In genomic region chr7:141462333-141462821, GRCm38 (mm10) we compare ENCODE assay signal across 8 mouse cellular contexts. TPM values are rescaled to one million over a fixed set of nuclear protein-coding genes. Genes with fewer than 3 reads are reported as not detected.
DNase-seq lines count a peak whose midpoint lies in the region; ATAC-seq and TF ChIP-seq lines count a peak whose summit lies in the region.

No protein-coding gene starts in this region.

- H3K4me1 ChIP-seq in intestine, postnatal 0 days (replicated peaks; ENCODE audit: control insufficient read depth, insufficient read depth, low read length), result no peaks in the 10 kb centered on the region

- H3K27me3 ChIP-seq in intestine, postnatal 0 days (replicated peaks; ENCODE audit: control insufficient read depth, insufficient read depth, low read length), result peaks cover 11% of the 10 kb centered on the region

- DNase-seq in heart, adult 11 months, result peak; percentile 97
- DNase-seq in heart, postnatal 4 days, result no peak
- peak; percentile 89 for DNase-seq in fat pad, adult 2 months (ENCODE audit: extremely low read depth, low read depth, low spot score)
- DNase-seq in lung, adult 18-20 months, result peak; percentile 89 to 93
- no peak for DNase-seq in thymus, postnatal 10 days (ENCODE audit: low spot score in 2 of 2)
- DNase-seq in right cerebral cortex, postnatal 14 days, result no peak

- TF ChIP-seq CTCF in intestine, postnatal 0 days (IDR thresholded peaks at IDR 0.05; ENCODE audit: low read depth), result no peak

- H3K36me3 ChIP-seq in intestine, postnatal 0 days (ENCODE audit: control insufficient read depth, insufficient read depth), result peaks cover 24% of the 10 kb centered on the region

- peak overlapping the region; percentile 89 for H3K4me2 ChIP-seq in intestine, postnatal 0 days (replicated peaks; ENCODE audit: low read depth)

- peak overlapping the region; percentile 66; the same call in 1 of the 2 replicates for H3K9ac ChIP-seq in intestine, postnatal 0 days (ENCODE audit: low read depth, low read length)

- H3K9me3 ChIP-seq in intestine, postnatal 0 days (ENCODE audit: control insufficient read depth), result no peaks in the 10 kb centered on the region

- peak overlapping the region; percentile 53 for H3K4me3 ChIP-seq in intestine, postnatal 0 days (ENCODE audit: low read depth, low read length)

- no peak for ATAC-seq in intestine, postnatal 0 days
- no peak for ATAC-seq in granulocyte monocyte progenitor cell, adult 5-6 weeks (replicated peaks; ENCODE audit: poor library complexity, severe bottlenecking)

- 19% methylated on average over 5 of the region's 5 CpGs for WGBS in intestine, postnatal 0 days

- 0 out of 2 replicates have a peak overlapping the region, but pooled peaks have one; percentile 57 for H3K27ac ChIP-seq in intestine, postnatal 0 days (ENCODE audit: low read depth, low read length)

RNA-seq across cellular contexts. Expression of gene Cracr2b, which starts 1.5 kb away (rescaled TPM):
- total RNA-seq in heart, postnatal 4 days (2021), result 10 to 100 TPM; 17.6 to 20.1 TPM
- 12.6 and 12.7 TPM in 2 replicates for polyA plus RNA-seq in intestine, postnatal 0 days (2015; fragmentation: Nextera tagmentation; extraction: Ambion mirVana)
- 15.8 and 21.3 TPM in 2 replicates for total RNA-seq in granulocyte monocyte progenitor cell, adult 5-6 weeks (2014; fragmentation: Nextera tagmentation)
- 14.9 and 15.8 TPM in 2 replicates for total RNA-seq in granulocyte monocyte progenitor cell, adult 5-6 weeks (2017)

RNA-seq across cellular contexts. Expression of gene Cd151, which starts 4.8 kb away (rescaled TPM):
- 100 to 1,000 TPM; 229 to 230 TPM for total RNA-seq in heart, postnatal 4 days (2021)
- polyA plus RNA-seq in intestine, postnatal 0 days (2015; fragmentation: Nextera tagmentation; extraction: Ambion mirVana), result 27.6 and 29.3 TPM in 2 replicates
- 19.2 and 20.0 TPM in 2 replicates for total RNA-seq in granulocyte monocyte progenitor cell, adult 5-6 weeks (2014; fragmentation: Nextera tagmentation)
- 18.4 and 20.4 TPM in 2 replicates for total RNA-seq in granulocyte monocyte progenitor cell, adult 5-6 weeks (2017)

RNA-seq across cellular contexts. Expression of gene Pnpla2, which starts 7.4 kb away (rescaled TPM):
- total RNA-seq in heart, postnatal 4 days (2021), result 100 to 1,000 TPM; 118 to 127 TPM
- polyA plus RNA-seq in intestine, postnatal 0 days (2015; fragmentation: Nextera tagmentation; extraction: Ambion mirVana), result 75.5 and 79.4 TPM in 2 replicates
- 93.9 and 97.0 TPM in 2 replicates for total RNA-seq in granulocyte monocyte progenitor cell, adult 5-6 weeks (2014; fragmentation: Nextera tagmentation)
- 19.0 and 35.1 TPM in 2 replicates for total RNA-seq in granulocyte monocyte progenitor cell, adult 5-6 weeks (2017)

RNA-seq across cellular contexts. Expression of gene Polr2l, which starts 12.6 kb away (rescaled TPM):
- total RNA-seq in heart, postnatal 4 days (2021), result 10 to 100 TPM; 49.6 to 52.4 TPM
- polyA plus RNA-seq in intestine, postnatal 0 days (2015; fragmentation: Nextera tagmentation; extraction: Ambion mirVana), result 36.8 and 37.9 TPM in 2 replicates
- total RNA-seq in granulocyte monocyte progenitor cell, adult 5-6 weeks (2014; fragmentation: Nextera tagmentation), result 36.4 and 59.6 TPM in 2 replicates
- 40.9 and 43.5 TPM in 2 replicates for total RNA-seq in granulocyte monocyte progenitor cell, adult 5-6 weeks (2017)

RNA-seq across cellular contexts. Expression of gene Tspan4, which starts 12.7 kb away (rescaled TPM):
- total RNA-seq in heart, postnatal 4 days (2021), result 10 to 100 TPM; 37.2 to 38.0 TPM
- polyA plus RNA-seq in intestine, postnatal 0 days (2015; fragmentation: Nextera tagmentation; extraction: Ambion mirVana), result 39.7 and 40.1 TPM in 2 replicates
- total RNA-seq in granulocyte monocyte progenitor cell, adult 5-6 weeks (2014; fragmentation: Nextera tagmentation), result 50.4 and 53.8 TPM in 2 replicates
- 42.6 and 44.9 TPM in 2 replicates for total RNA-seq in granulocyte monocyte progenitor cell, adult 5-6 weeks (2017)

Comparison
In these comparisons a context has a peak if more than half of its experiments do, and no peak if none do; other contexts are left out.
1. DNase-seq: peak in heart, adult 11 months (single experiment), fat pad, adult 2 months (single experiment) and lung, adult 18-20 months (2 of 2); none in heart, postnatal 4 days (single experiment), thymus, postnatal 10 days (0 of 2) and right cerebral cortex, postnatal 14 days (single experiment).
2. RNA of gene Cd151, which starts 4.8 kb away (total RNA-seq): 229 to 230 TPM in heart, postnatal 4 days; 18.4 to 20.4 TPM in granulocyte monocyte progenitor cell, adult 5-6 weeks; every median in the first group is over 10 times any median in the second.